ENCODE assay signal across 14 mouse cellular contexts in genomic region chr3:86768553-86768952, GRCm38 (mm10).
DNase-seq lines count a peak whose midpoint lies in the region; ATAC-seq lines count a peak whose summit lies in the region.
"Had no signal": no experiment of that assay in that cellular context is flagged by ENCODE, and none has a peak within 500 bp of the region (broad histone marks: within the 10 kb centered on the region; RNA-seq: fewer than 3 reads in every experiment).

No protein-coding gene starts in this region.

- H3K27me3 ChIP-seq in hindbrain, embryonic 10.5 days (ENCODE audit: insufficient read depth, poor library complexity, severe bottlenecking) = no peaks in the 10 kb centered on the region
- no peaks in the 10 kb centered on the region for H3K27me3 ChIP-seq in hindbrain, embryonic 13.5 days
- H3K27me3 ChIP-seq in limb, embryonic 11.5 days (ENCODE audit: control insufficient read depth, insufficient read depth, low read length) = no peaks in the 10 kb centered on the region
- H3K27me3 ChIP-seq in midbrain, embryonic 16.5 days (ENCODE audit: control insufficient read depth, insufficient read depth, low read depth, low read length) = no peaks in the 10 kb centered on the region
- H3K27me3 ChIP-seq: forebrain, embryonic 12.5 days had no signal

- H3K36me3 ChIP-seq in hindbrain, embryonic 10.5 days = no peaks in the 10 kb centered on the region
- no peaks in the 10 kb centered on the region for H3K36me3 ChIP-seq in hindbrain, embryonic 13.5 days
- H3K36me3 ChIP-seq in limb, embryonic 11.5 days (ENCODE audit: control insufficient read depth, insufficient read depth, low read length) = no peaks in the 10 kb centered on the region
- H3K36me3 ChIP-seq in midbrain, embryonic 16.5 days (ENCODE audit: control insufficient read depth, insufficient read depth, low read length) = no peaks in the 10 kb centered on the region
- H3K36me3 ChIP-seq: forebrain, embryonic 12.5 days had no signal

- WGBS in hindbrain, embryonic 10.5 days = 31% methylated on average over 8 of the region's 8 CpGs
- WGBS in hindbrain, embryonic 13.5 days = 32% methylated on average over 8 of the region's 8 CpGs
- WGBS in limb, embryonic 11.5 days = 11% methylated on average over 8 of the region's 8 CpGs
- 9% methylated on average over 8 of the region's 8 CpGs for WGBS in midbrain, embryonic 16.5 days

- no peak for DNase-seq in hindbrain, embryonic 10.5 days (ENCODE audit: low spot score)
- peak; percentile 34 for DNase-seq in embryo, embryonic 11.5 days (ENCODE audit: low read depth, low spot score)
- peak; percentile 81 for DNase-seq in limb, embryonic 11.5 days (ENCODE audit: low spot score)
- no peak for DNase-seq in urinary bladder, adult 18-20 months (ENCODE audit: low spot score in 2 of 2)
- no peak for DNase-seq in MN1 (ENCODE audit: low spot score)
- DNase-seq: B cell, adult 2 months; cerebellum, postnatal 36 days; gastrocnemius, postnatal 36 days; liver had no signal

- H3K27ac ChIP-seq in hindbrain, embryonic 10.5 days = peak overlapping the region; percentile 50; the same call in 1 of the 2 replicates
- H3K27ac ChIP-seq in hindbrain, embryonic 13.5 days = no peak overlapping the region
- H3K27ac ChIP-seq in limb, embryonic 11.5 days (replicated peaks; ENCODE audit: low read depth, low read length) = peak overlapping the region; percentile 72
- no peak overlapping the region for H3K27ac ChIP-seq in midbrain, embryonic 16.5 days (ENCODE audit: low read length)
- H3K27ac ChIP-seq: forebrain, embryonic 12.5 days had no signal

- ATAC-seq in hindbrain, embryonic 13.5 days (ENCODE audit: low FRiP score) = no peak
- peak; percentile 73; the same call in 1 of the 2 replicates for ATAC-seq in limb, embryonic 11.5 days (ENCODE audit: insufficient number of reproducible peaks, low FRiP score, low TSS enrichment, low read depth)
- ATAC-seq in midbrain, embryonic 16.5 days = peak; percentile 47; the same call in 1 of the 2 replicates
- no peak for ATAC-seq in monocyte, adult 5-6 weeks (replicated peaks; ENCODE audit: insufficient number of reproducible peaks, low FRiP score, low TSS enrichment, poor library complexity, severe bottlenecking)

- no peak overlapping the region for H3K4me2 ChIP-seq in hindbrain, embryonic 13.5 days
- peak overlapping the region; percentile 20; the same call in 1 of the 2 replicates for H3K4me2 ChIP-seq in limb, embryonic 11.5 days (ENCODE audit: low read depth, severe bottlenecking)
- peak overlapping the region; percentile 36 for H3K4me2 ChIP-seq in midbrain, embryonic 16.5 days (ENCODE audit: low read length)
- H3K4me2 ChIP-seq: forebrain, embryonic 12.5 days had no signal

- no peaks in the 10 kb centered on the region for H3K9me3 ChIP-seq in hindbrain, embryonic 10.5 days
- no peaks in the 10 kb centered on the region for H3K9me3 ChIP-seq in hindbrain, embryonic 13.5 days
- no peaks in the 10 kb centered on the region for H3K9me3 ChIP-seq in limb, embryonic 11.5 days (ENCODE audit: control insufficient read depth, low read length)
- H3K9me3 ChIP-seq in midbrain, embryonic 16.5 days (replicated peaks; ENCODE audit: control insufficient read depth, low read length, poor library complexity, severe bottlenecking) = no peaks in the 10 kb centered on the region
- H3K9me3 ChIP-seq: forebrain, embryonic 12.5 days; G1E had no signal

- H3K4me3 ChIP-seq in hindbrain, embryonic 10.5 days = no peak overlapping the region
- H3K4me3 ChIP-seq in hindbrain, embryonic 13.5 days = no peak overlapping the region
- no peak overlapping the region for H3K4me3 ChIP-seq in limb, embryonic 11.5 days (ENCODE audit: low read depth, low read length)
- no peak overlapping the region for H3K4me3 ChIP-seq in midbrain, embryonic 16.5 days (ENCODE audit: low read depth, low read length)
- H3K4me3 ChIP-seq: forebrain, embryonic 12.5 days had no signal

- H3K4me1 ChIP-seq in hindbrain, embryonic 10.5 days (replicated peaks) = peaks cover 18% of the 10 kb centered on the region
- peaks cover 12% of the 10 kb centered on the region for H3K4me1 ChIP-seq in hindbrain, embryonic 13.5 days (replicated peaks)
- peaks cover 15% of the 10 kb centered on the region for H3K4me1 ChIP-seq in limb, embryonic 11.5 days (ENCODE audit: control insufficient read depth, insufficient read depth, low read length)
- H3K4me1 ChIP-seq in midbrain, embryonic 16.5 days (ENCODE audit: control insufficient read depth, insufficient read depth, low read length) = peaks cover 8% of the 10 kb centered on the region

- no peak overlapping the region for H3K9ac ChIP-seq in hindbrain, embryonic 13.5 days
- H3K9ac ChIP-seq in limb, embryonic 11.5 days (ENCODE audit: low read length) = no peak overlapping the region
- H3K9ac ChIP-seq in midbrain, embryonic 16.5 days (ENCODE audit: low read depth, low read length) = no peak overlapping the region
- H3K9ac ChIP-seq: forebrain, embryonic 12.5 days had no signal

Comparison
In these comparisons a context has a peak if more than half of its experiments do, and no peak if none do; other contexts are left out.
1. H3K27ac ChIP-seq: peak in hindbrain, embryonic 10.5 days (single experiment) and limb, embryonic 11.5 days (single experiment); none in hindbrain, embryonic 13.5 days (single experiment) and midbrain, embryonic 16.5 days (single experiment).
2. DNase-seq: peak in embryo, embryonic 11.5 days (single experiment) and limb, embryonic 11.5 days (single experiment); none in hindbrain, embryonic 10.5 days (single experiment), urinary bladder, adult 18-20 months (0 of 2) and MN1 (single experiment).
3. ATAC-seq: peak in limb, embryonic 11.5 days (single experiment) and midbrain, embryonic 16.5 days (single experiment); none in hindbrain, embryonic 13.5 days (single experiment) and monocyte, adult 5-6 weeks (single experiment).